Mouse (Mus musculus): ENCODE results near the gene Pigl. TPM values are rescaled to one million over a fixed set of nuclear protein-coding genes. Genes with fewer than 3 reads are reported as not detected.
"Not testable (repeated sequence)": the region's sequence is repeated elsewhere in the genome, so short reads cannot be mapped to it uniquely, and the experiment has no call there.

Pigl gene
- polyA plus RNA-seq, 1 experiment from 2014 or later: 15.4 TPM

GRCm38 (mm10) chr11:62456483-62457172 lies 1.6 kb upstream of the Pigl start:
- Histone ChIP-seq H3K36me3 (peaks cover 4% of the 10 kb centered on the region), H3K4me1 (peaks cover 13% of the 10 kb centered on the region; the same call in 1 of the 2 replicates), H3K27me3 (ENCODE audit: insufficient read depth, poor library complexity, severe bottlenecking) (no peaks in the 10 kb centered on the region), H3K9me3 (no peaks in the 10 kb centered on the region), H3K27ac (peak overlapping the region; percentile 97), H3K4me3 (peak overlapping the region; percentile 95)
- under 1% methylated on average over 42 of the region's 42 CpGs for WGBS
- DNase-seq (ENCODE audit: low spot score): peak; percentile 88

- WGBS: under 1% methylated on average over 73 of the region's 73 CpGs
- Histone ChIP-seq H3K4me1 (peaks cover 13% of the 10 kb centered on the region; the same call in 1 of the 2 replicates), H3K4me3 (peak overlapping the region; percentile 95), H3K9me3 (no peaks in the 10 kb centered on the region), H3K27ac (peak overlapping the region; percentile 97), H3K27me3 (ENCODE audit: insufficient read depth, poor library complexity, severe bottlenecking) (no peaks in the 10 kb centered on the region), H3K36me3 (peaks cover 5% of the 10 kb centered on the region)
- peak; percentile 96 for DNase-seq (ENCODE audit: low spot score)
Measured at GRCm38 (mm10) chr11:62457241-62457890, 894 bp upstream of the Pigl start.

GRCm38 (mm10) chr11:62457891-62458270 lies 379 bp upstream of the Pigl start:
- peak overlapping the region; percentile 95 for H3K4me3 ChIP-seq
- H3K4me1 ChIP-seq: peaks cover 13% of the 10 kb centered on the region; the same call in 1 of the 2 replicates
- H3K27me3 ChIP-seq (ENCODE audit: insufficient read depth, poor library complexity, severe bottlenecking): no peaks in the 10 kb centered on the region
- H3K9me3 ChIP-seq: no peaks in the 10 kb centered on the region
- no peak for DNase-seq (ENCODE audit: low spot score)
- peaks cover 5% of the 10 kb centered on the region for H3K36me3 ChIP-seq
- WGBS: under 1% methylated on average over 18 of the region's 18 CpGs
- H3K27ac ChIP-seq: peak overlapping the region; percentile 97

GRCm38 (mm10) chr11:62458780-62459179 lies 520 bp downstream of the Pigl start:
- 4% methylated on average over 9 of the region's 9 CpGs for WGBS
- Histone ChIP-seq H3K4me1 (peaks cover 13% of the 10 kb centered on the region; the same call in 1 of the 2 replicates), H3K27me3 (ENCODE audit: insufficient read depth, poor library complexity, severe bottlenecking) (no peaks in the 10 kb centered on the region), H3K36me3 (peaks cover 5% of the 10 kb centered on the region), H3K9me3 (no peaks in the 10 kb centered on the region), H3K4me3 (peak overlapping the region; percentile 95), H3K27ac (peak overlapping the region; percentile 97)
- DNase-seq (ENCODE audit: low spot score): no peak

- not testable (repeated sequence) for H3K27me3 ChIP-seq (ENCODE audit: insufficient read depth, poor library complexity, severe bottlenecking); H3K9me3 ChIP-seq; H3K4me3 ChIP-seq; H3K36me3 ChIP-seq; H3K27ac ChIP-seq; DNase-seq (ENCODE audit: low spot score)
- WGBS: 90% methylated on average over 1 of the region's 1 CpGs
- peaks cover 24% of the 10 kb centered on the region for H3K4me1 ChIP-seq
Measured at GRCm38 (mm10) chr11:62462529-62462928, 4.3 kb downstream of the Pigl start.

- no peak overlapping the region for H3K4me3 ChIP-seq
- WGBS: 73% methylated on average over 2 of the region's 2 CpGs
- DNase-seq (ENCODE audit: low spot score): no peak
- H3K4me1 ChIP-seq: peaks cover 24% of the 10 kb centered on the region
- H3K27me3 ChIP-seq (ENCODE audit: insufficient read depth, poor library complexity, severe bottlenecking): no peaks in the 10 kb centered on the region
- H3K9me3 ChIP-seq: no peaks in the 10 kb centered on the region
- no peak overlapping the region for H3K27ac ChIP-seq
- H3K36me3 ChIP-seq: 0 out of 2 replicates have a peak, but pooled peaks cover 3% of the 10 kb centered on the region
Measured at GRCm38 (mm10) chr11:62463225-62463915, 5.1 kb downstream of the Pigl start.

- Histone ChIP-seq H3K9me3 (no peaks in the 10 kb centered on the region), H3K36me3 (0 out of 2 replicates have a peak, but pooled peaks cover 3% of the 10 kb centered on the region), H3K4me1 (peaks cover 18% of the 10 kb centered on the region), H3K27ac (peak overlapping the region; percentile 3; the same call in 1 of the 2 replicates), H3K4me3 (no peak overlapping the region), H3K27me3 (ENCODE audit: insufficient read depth, poor library complexity, severe bottlenecking) (no peaks in the 10 kb centered on the region)
- 87% methylated on average over 3 of the region's 3 CpGs for WGBS
- DNase-seq (ENCODE audit: low spot score): no peak
Measured at GRCm38 (mm10) chr11:62464696-62465095, 6.4 kb downstream of the Pigl start.

GRCm38 (mm10) chr11:62465849-62466248 lies 7.6 kb downstream of the Pigl start:
- WGBS: 78% methylated on average over 3 of the region's 3 CpGs

GRCm38 (mm10) chr11:62466546-62466945 lies 8.3 kb downstream of the Pigl start:
- Histone ChIP-seq H3K27me3 (ENCODE audit: insufficient read depth, poor library complexity, severe bottlenecking) (no peaks in the 10 kb centered on the region), H3K9me3 (no peaks in the 10 kb centered on the region), H3K27ac (peak overlapping the region; percentile 23; the same call in 1 of the 2 replicates), H3K4me3 (no peak overlapping the region), H3K36me3 (0 out of 2 replicates have a peak, but pooled peaks cover 2% of the 10 kb centered on the region), H3K4me1 (peaks cover 18% of the 10 kb centered on the region)
- DNase-seq (ENCODE audit: low spot score): peak; percentile 85
- 62% methylated on average over 3 of the region's 3 CpGs for WGBS

More at GRCm38 (mm10) chr11:62465849-62466248, 7.6 kb downstream of the Pigl start:
- Histone ChIP-seq H3K9me3 (no peaks in the 10 kb centered on the region), H3K27ac (no peak overlapping the region; the same call in 1 of the 2 replicates), H3K36me3 (0 out of 2 replicates have a peak, but pooled peaks cover 3% of the 10 kb centered on the region), H3K4me1 (peaks cover 18% of the 10 kb centered on the region), H3K27me3 (ENCODE audit: insufficient read depth, poor library complexity, severe bottlenecking) (no peaks in the 10 kb centered on the region), H3K4me3 (no peak overlapping the region)
- no peak for DNase-seq (ENCODE audit: low spot score)

GRCm38 (mm10) chr11:62467289-62467688 lies 9.0 kb downstream of the Pigl start:
- DNase-seq (ENCODE audit: low spot score); H3K27me3 ChIP-seq (ENCODE audit: insufficient read depth, poor library complexity, severe bottlenecking); H3K36me3 ChIP-seq; H3K9me3 ChIP-seq; H3K4me3 ChIP-seq; H3K27ac ChIP-seq: not testable (repeated sequence)
- H3K4me1 ChIP-seq: peaks cover 18% of the 10 kb centered on the region

GRCm38 (mm10) chr11:62470451-62470850 lies 12.2 kb downstream of the Pigl start:
- Histone ChIP-seq H3K36me3 (no peaks in the 10 kb centered on the region), H3K4me3 (no peak overlapping the region), H3K27ac (no peak overlapping the region), H3K9me3 (no peaks in the 10 kb centered on the region), H3K4me1 (peaks cover 8% of the 10 kb centered on the region; the same call in 1 of the 2 replicates), H3K27me3 (ENCODE audit: insufficient read depth, poor library complexity, severe bottlenecking) (no peaks in the 10 kb centered on the region)
- WGBS: 92% methylated on average over 6 of the region's 6 CpGs
- no peak for DNase-seq (ENCODE audit: low spot score)

GRCm38 (mm10) chr11:62473516-62473915 lies 15.3 kb downstream of the Pigl start:
- no peaks in the 10 kb centered on the region for H3K36me3 ChIP-seq
- no peaks in the 10 kb centered on the region for H3K4me1 ChIP-seq
- H3K27me3 ChIP-seq (ENCODE audit: insufficient read depth, poor library complexity, severe bottlenecking): no peaks in the 10 kb centered on the region
- 89% methylated on average over 5 of the region's 5 CpGs for WGBS
- H3K4me3 ChIP-seq: no peak overlapping the region
- H3K27ac ChIP-seq: no peak overlapping the region
- DNase-seq (ENCODE audit: low spot score): peak; percentile 10
- no peaks in the 10 kb centered on the region for H3K9me3 ChIP-seq

- WGBS: 86% methylated on average over 4 of the region's 4 CpGs
- H3K36me3 ChIP-seq: no peaks in the 10 kb centered on the region
- H3K27me3 ChIP-seq (ENCODE audit: insufficient read depth, poor library complexity, severe bottlenecking): no peaks in the 10 kb centered on the region
- H3K4me1 ChIP-seq: no peaks in the 10 kb centered on the region
- H3K27ac ChIP-seq: no peak overlapping the region
- H3K9me3 ChIP-seq: no peaks in the 10 kb centered on the region
- no peak for DNase-seq (ENCODE audit: low spot score)
- no peak overlapping the region for H3K4me3 ChIP-seq
Measured at GRCm38 (mm10) chr11:62476156-62476555, 17.9 kb downstream of the Pigl start.

Measured in heart, embryonic 10.5 days (tissue).